Mouse (Mus musculus) hindbrain, postnatal 0 days (tissue): ENCODE data around the gene Actr5. TPM values are rescaled to one million over a fixed set of nuclear protein-coding genes. Genes with fewer than 3 reads are reported as not detected.

Experiments
- ATAC-seq: fragments of 200-750 bp; cut with Nextera tagmentation; 2 replicates; pipeline ENCODE4 v1.8.0; 2017; ENCODE audit warnings: mild to moderate bottlenecking, moderate TSS enrichment, moderate library complexity
- DNase-seq: peaks from one replicate; pipeline ENCODE4 v3.0.0-alpha.2; 2015; ENCODE audit warnings: low spot score
- H3K27ac ChIP-seq: fragments of 300-500 bp; sonication (generic); 2 replicates; pipeline ENCODE4 v1.5.1; 2014; ENCODE audit warnings: mild to moderate bottlenecking
- H3K27me3 ChIP-seq: fragments of 300-500 bp; sonication (generic); 2 replicates; pipeline ENCODE4 v1.6.1; 2014; ENCODE audit warnings: low read length, mixed read lengths; ENCODE audit not compliant: insufficient read depth
- H3K36me3 ChIP-seq: fragments of 300-500 bp; sonication (generic); 2 replicates; pipeline ENCODE4 v1.6.1; 2014; ENCODE audit warnings: low read length, mixed read lengths; ENCODE audit not compliant: insufficient read depth
- H3K4me1 ChIP-seq: fragments of 300-500 bp; sonication (generic); 2 replicates; pipeline ENCODE4 v1.6.1; 2014; ENCODE audit warnings: antibody characterized with exemption, low read length, mixed read lengths; ENCODE audit not compliant: insufficient read depth
- H3K4me2 ChIP-seq: fragments of 300-500 bp; sonication (generic); 2 replicates; pipeline ENCODE4 v1.6.1; 2014; ENCODE audit warnings: low read depth, mild to moderate bottlenecking, low read length, moderate library complexity, mixed read lengths
- H3K4me3 ChIP-seq: fragments of 300-500 bp; sonication (generic); 2 replicates; pipeline ENCODE4 v1.5.1; 2014; ENCODE audit warnings: low read length
- H3K9ac ChIP-seq: fragments of 300-500 bp; sonication (generic); replicated peaks from 2 replicates; pipeline ENCODE4 v1.6.1; 2014; ENCODE audit warnings: mild to moderate bottlenecking, low read length, moderate library complexity, mixed read lengths
- H3K9me3 ChIP-seq: fragments of 300-500 bp; sonication (generic); 2 replicates; pipeline ENCODE4 v1.6.1; 2016; ENCODE audit warnings: low read length, mixed read lengths
- CTCF ChIP-seq: IDR thresholded peaks from 2 replicates; pipeline ENCODE4 v1.5.1; 2016; ENCODE audit warnings: antibody characterized with exemption, control low read depth, low read depth
- WGBS: fragments of 180-500 bp; shearing (Covaris S2); extraction: QIAGEN DNeasy Blood & Tissue Kit; methylation state at CpG from one replicate; pipeline ENCODE4 v1.1.7; 2014; 5-methylcytosine and 5-hydroxymethylcytosine counted together
- polyA plus RNA-seq: library from polyadenylated mRNA; unstranded; fragments of >200 nt; fragmentation: Nextera tagmentation; extraction: Ambion mirVana; gene quantifications from 2 replicates; pipeline ENCODE4 v1.2.1, GENCODE M21; 2015
- total RNA-seq: library from RNA; depleted of rRNA; stranded (reverse); fragments of >200 nt; gene quantifications from 2 replicates; pipeline ENCODE4 v1.2.3, GENCODE M21; 2014

The Actr5 gene
- total and polyA plus RNA-seq, 2 experiments from 2014 or later, result 8.0 to 25.4 TPM

DNA sequence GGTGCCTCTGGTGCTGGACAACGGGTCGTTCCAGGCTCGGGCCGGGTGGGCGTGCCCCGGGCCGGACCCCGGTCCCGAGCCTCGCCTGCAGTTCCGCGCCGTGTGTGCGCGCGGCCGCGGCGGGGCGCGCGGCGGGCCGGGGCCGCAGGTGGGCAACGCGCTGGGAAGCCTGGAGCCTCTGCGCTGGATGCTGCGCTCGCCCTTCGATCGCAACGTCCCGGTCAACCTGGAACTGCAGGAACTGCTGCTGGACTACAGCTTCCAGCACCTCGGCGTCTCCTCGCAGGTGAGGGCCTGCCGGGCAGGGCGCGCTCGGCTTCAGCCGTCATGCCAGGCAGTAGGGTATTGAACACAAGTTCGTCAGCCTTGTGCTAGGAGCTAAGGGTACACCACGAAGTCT lies 543 bp downstream of the Actr5 start:
- Histone ChIP-seq H3K9ac (peak overlapping the region; percentile 86), H3K4me3 (peak overlapping the region; percentile 94), H3K4me2 (peak overlapping the region; percentile 72), H3K27me3 (no peaks in the 10 kb centered on the region), H3K27ac (peak overlapping the region; percentile 87), H3K36me3 (peaks cover 3% of the 10 kb centered on the region; the same call in 1 of the 2 replicates), H3K4me1 (peaks cover 5% of the 10 kb centered on the region; the same call in 1 of the 2 replicates), H3K9me3 (no peaks in the 10 kb centered on the region)
- WGBS, result 1% methylated on average over 44 of the region's 44 CpGs
- TF ChIP-seq CTCF, result no peak
- DNase-seq, result no peak
- no peak for ATAC-seq

GRCm38 (mm10) chr2:158625697-158626096 lies 1.0 kb downstream of the Actr5 start:
- Histone ChIP-seq H3K4me2 (peak overlapping the region; percentile 72), H3K27me3 (no peaks in the 10 kb centered on the region), H3K9ac (peak overlapping the region; percentile 86), H3K4me3 (peak overlapping the region; percentile 94), H3K36me3 (peaks cover 7% of the 10 kb centered on the region; the same call in 1 of the 2 replicates), H3K4me1 (peaks cover 5% of the 10 kb centered on the region; the same call in 1 of the 2 replicates), H3K27ac (peak overlapping the region; percentile 87; the same call in 1 of the 2 replicates), H3K9me3 (no peaks in the 10 kb centered on the region)
- WGBS, result 39% methylated on average over 8 of the region's 8 CpGs
- ATAC-seq (no peak), DNase-seq (no peak)
- TF ChIP-seq CTCF, result no peak

DNA sequence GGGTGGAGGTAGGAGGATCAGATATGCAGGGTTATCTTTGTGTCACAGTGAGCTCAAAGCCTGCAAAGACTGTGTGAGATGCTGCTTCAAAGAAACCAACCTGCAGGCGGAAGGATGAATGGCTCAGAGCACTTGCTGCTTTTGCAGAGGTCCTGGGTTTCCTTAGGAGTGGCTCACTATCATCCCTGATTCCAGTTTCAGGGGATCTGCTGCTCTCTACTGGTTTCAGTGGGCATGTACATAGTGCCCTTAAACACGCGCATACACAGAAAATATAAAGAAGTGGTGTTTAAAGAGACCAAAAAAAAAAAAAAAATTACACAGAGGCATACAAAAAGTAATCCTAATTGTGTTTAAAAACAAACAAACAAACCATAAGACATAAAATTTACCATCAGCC lies 4.2 kb downstream of the Actr5 start:
- ATAC-seq (no peak), DNase-seq (peak; percentile 71)
- H3K4me2 ChIP-seq, result no peak overlapping the region
- H3K9me3 ChIP-seq, result no peaks in the 10 kb centered on the region
- peak; percentile 69 for TF ChIP-seq CTCF
- no peak overlapping the region for H3K9ac ChIP-seq
- H3K4me1 ChIP-seq, result peaks cover 5% of the 10 kb centered on the region; the same call in 1 of the 2 replicates
- H3K27me3 ChIP-seq, result no peaks in the 10 kb centered on the region
- H3K27ac ChIP-seq, result no peak overlapping the region
- no peak overlapping the region for H3K4me3 ChIP-seq
- H3K36me3 ChIP-seq, result peaks cover 37% of the 10 kb centered on the region; the same call in 1 of the 2 replicates
- WGBS, result 64% methylated on average over 3 of the region's 3 CpGs

- peaks cover 39% of the 10 kb centered on the region; the same call in 1 of the 2 replicates for H3K36me3 ChIP-seq
- 82% methylated on average over 1 of the region's 1 CpGs for WGBS
- ATAC-seq (no peak), DNase-seq (peak; percentile 79)
- no peaks in the 10 kb centered on the region for H3K27me3 ChIP-seq
- H3K9me3 ChIP-seq, result no peaks in the 10 kb centered on the region
- H3K4me2 ChIP-seq, result no peak overlapping the region
- peaks cover 5% of the 10 kb centered on the region; the same call in 1 of the 2 replicates for H3K4me1 ChIP-seq
- H3K27ac ChIP-seq, result no peak overlapping the region
- TF ChIP-seq CTCF, result peak; percentile 85
- no peak overlapping the region for H3K9ac ChIP-seq
- H3K4me3 ChIP-seq, result no peak overlapping the region
These were observed 4.7 kb downstream of the Actr5 start for GRCm38 (mm10) chr2:158629414-158629813.

- Histone ChIP-seq H3K36me3 (peaks cover 63% of the 10 kb centered on the region), H3K9me3 (no peaks in the 10 kb centered on the region), H3K27me3 (no peaks in the 10 kb centered on the region), H3K4me1 (no peaks in the 10 kb centered on the region), H3K9ac (no peak overlapping the region), H3K27ac (no peak overlapping the region), H3K4me2 (no peak overlapping the region), H3K4me3 (no peak overlapping the region)
- 74% methylated on average over 5 of the region's 5 CpGs for WGBS
- no peak for ATAC-seq
- no peak for DNase-seq
- no peak for TF ChIP-seq CTCF
These were observed 7.2 kb downstream of the Actr5 start for GRCm38 (mm10) chr2:158631873-158632272.

GRCm38 (mm10) chr2:158641869-158642268 lies 17.2 kb downstream of the Actr5 start:
- H3K27me3 ChIP-seq, result no peaks in the 10 kb centered on the region
- no peak overlapping the region for H3K27ac ChIP-seq
- no peak overlapping the region for H3K4me2 ChIP-seq
- peak; percentile 91 for TF ChIP-seq CTCF
- 16% methylated on average over 2 of the region's 2 CpGs for WGBS
- H3K9me3 ChIP-seq, result no peaks in the 10 kb centered on the region
- H3K36me3 ChIP-seq, result peaks cover 30% of the 10 kb centered on the region; the same call in 1 of the 2 replicates
- H3K4me3 ChIP-seq, result no peak overlapping the region
- peak; percentile 87 for DNase-seq
- H3K9ac ChIP-seq, result no peak overlapping the region
- peak; percentile 75 for ATAC-seq
- no peaks in the 10 kb centered on the region for H3K4me1 ChIP-seq

- H3K4me2 ChIP-seq, result no peak overlapping the region
- TF ChIP-seq CTCF, result no peak
- DNase-seq, result no peak
- 89% methylated on average over 2 of the region's 2 CpGs for WGBS
- H3K27me3 ChIP-seq, result no peaks in the 10 kb centered on the region
- no peak overlapping the region for H3K27ac ChIP-seq
- ATAC-seq, result no peak
- H3K9ac ChIP-seq, result no peak overlapping the region
- H3K36me3 ChIP-seq, result peaks cover 22% of the 10 kb centered on the region; the same call in 1 of the 2 replicates
- no peaks in the 10 kb centered on the region for H3K4me1 ChIP-seq
- H3K4me3 ChIP-seq, result no peak overlapping the region
- no peaks in the 10 kb centered on the region for H3K9me3 ChIP-seq
These were observed 17.9 kb downstream of the Actr5 start for GRCm38 (mm10) chr2:158642587-158642986.
